Mouse (Mus musculus) neural tube, embryonic 13.5 days (tissue): ENCODE results near the gene Dusp15. TPM values are rescaled to one million over a fixed set of nuclear protein-coding genes. Genes with fewer than 3 reads are reported as not detected.

Experiments used
- ATAC-seq: fragments of 200-750 bp; cut with Nextera tagmentation; 2 replicates; pipeline ENCODE4 v1.8.0; 2017; ENCODE audit warnings: low read depth, mild to moderate bottlenecking, moderate TSS enrichment, moderate library complexity
- H3K27ac ChIP-seq: fragments of 300-500 bp; sonication (generic); replicated peaks from 2 replicates; pipeline ENCODE4 v1.5.1; 2015; ENCODE audit warnings: moderate library complexity, mild to moderate bottlenecking, inconsistent platforms
- H3K27me3 ChIP-seq: fragments of 300-500 bp; sonication (generic); 2 replicates; pipeline ENCODE4 v1.6.1; 2015; ENCODE audit warnings: mild to moderate bottlenecking, inconsistent platforms
- H3K36me3 ChIP-seq: fragments of 300-500 bp; sonication (generic); 2 replicates; pipeline ENCODE4 v1.6.1; 2015; ENCODE audit warnings: mild to moderate bottlenecking, inconsistent platforms
- H3K4me1 ChIP-seq: fragments of 300-500 bp; sonication (generic); replicated peaks from 2 replicates; pipeline ENCODE4 v1.6.1; 2015; ENCODE audit warnings: inconsistent platforms
- H3K4me2 ChIP-seq: fragments of 300-500 bp; sonication (generic); 2 replicates; pipeline ENCODE4 v1.6.1; 2015; ENCODE audit warnings: inconsistent platforms, mild to moderate bottlenecking, moderate library complexity
- H3K4me3 ChIP-seq: fragments of 300-500 bp; sonication (generic); 2 replicates; pipeline ENCODE4 v1.5.1; 2015; ENCODE audit warnings: mild to moderate bottlenecking, inconsistent platforms
- H3K9ac ChIP-seq: fragments of 300-500 bp; sonication (generic); 2 replicates; pipeline ENCODE4 v1.6.1; 2015; ENCODE audit warnings: moderate library complexity, mild to moderate bottlenecking, inconsistent platforms
- H3K9me3 ChIP-seq: fragments of 300-500 bp; sonication (generic); 2 replicates; pipeline ENCODE4 v1.6.1; 2016; ENCODE audit warnings: inconsistent platforms
- WGBS: fragments of 180-500 bp; shearing (Covaris S2); methylation state at CpG from one replicate; pipeline ENCODE4 v1.1.7; 2015; 5-methylcytosine and 5-hydroxymethylcytosine counted together
- polyA plus RNA-seq: library from polyadenylated mRNA; unstranded; fragments of >200 nt; fragmentation: Nextera tagmentation; extraction: Ambion mirVana; gene quantifications from 2 replicates; pipeline ENCODE4 v1.2.1, GENCODE M21; 2015

The Dusp15 gene
- polyA plus RNA-seq, 1 experiment from 2014 or later: 9.9 TPM

DNA sequence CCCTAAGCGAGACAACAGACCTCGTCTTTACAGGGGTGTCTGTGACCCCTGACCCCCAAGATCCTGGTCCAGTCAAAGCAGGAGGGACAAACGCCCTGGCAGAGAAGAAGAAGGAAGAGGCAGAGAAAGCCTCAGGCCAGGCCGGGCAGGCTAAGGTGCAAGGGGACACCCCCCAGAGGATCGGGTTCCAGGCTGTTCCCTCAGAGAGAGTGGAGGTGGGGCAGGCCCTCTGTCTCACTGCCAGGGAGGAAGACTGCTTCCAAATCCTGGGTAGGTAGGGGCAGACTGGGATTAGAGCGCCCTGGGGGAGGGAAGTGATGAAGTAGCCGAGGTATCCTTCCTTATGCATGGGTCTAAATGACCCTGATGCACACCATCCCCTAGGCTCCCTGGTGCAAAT, 38.0 kb downstream of the Dusp15 start:
- no peak overlapping the region for H3K4me3 ChIP-seq
- no peak for ATAC-seq
- H3K9ac ChIP-seq: no peak overlapping the region
- no peak overlapping the region for H3K4me2 ChIP-seq
- H3K27me3 ChIP-seq: peaks cover 53% of the 10 kb centered on the region
- H3K36me3 ChIP-seq: no peaks in the 10 kb centered on the region
- H3K4me1 ChIP-seq: peaks cover 13% of the 10 kb centered on the region
- H3K27ac ChIP-seq: no peak overlapping the region
- H3K9me3 ChIP-seq: no peaks in the 10 kb centered on the region
- WGBS: 44% methylated on average over 7 of the region's 7 CpGs

DNA sequence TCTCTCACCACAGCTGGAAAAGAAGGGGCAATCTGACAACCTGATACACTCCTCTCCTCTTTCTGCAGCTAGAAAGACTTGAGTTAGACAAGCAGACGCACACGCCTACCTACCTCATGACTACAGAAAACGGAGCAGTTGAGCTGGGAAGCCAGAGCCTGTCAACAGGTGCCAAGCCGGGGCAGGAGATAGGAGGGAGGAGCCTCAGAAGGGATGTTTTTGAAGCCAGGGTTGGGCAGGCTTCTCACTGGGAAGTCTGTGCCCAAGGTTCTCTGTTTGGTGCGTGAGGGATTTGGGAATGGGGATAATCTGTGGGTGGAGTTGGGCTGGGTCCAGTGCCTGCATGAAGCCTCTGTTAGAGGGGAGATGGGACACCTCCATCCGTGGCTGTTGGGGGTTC, 40.1 kb downstream of the Dusp15 start:
- Histone ChIP-seq H3K27me3 (peaks cover 44% of the 10 kb centered on the region), H3K4me3 (no peak overlapping the region), H3K36me3 (no peaks in the 10 kb centered on the region), H3K4me1 (peaks cover 22% of the 10 kb centered on the region), H3K9ac (no peak overlapping the region), H3K4me2 (no peak overlapping the region), H3K27ac (no peak overlapping the region), H3K9me3 (no peaks in the 10 kb centered on the region)
- no peak for ATAC-seq
- WGBS: 36% methylated on average over 6 of the region's 6 CpGs

DNA sequence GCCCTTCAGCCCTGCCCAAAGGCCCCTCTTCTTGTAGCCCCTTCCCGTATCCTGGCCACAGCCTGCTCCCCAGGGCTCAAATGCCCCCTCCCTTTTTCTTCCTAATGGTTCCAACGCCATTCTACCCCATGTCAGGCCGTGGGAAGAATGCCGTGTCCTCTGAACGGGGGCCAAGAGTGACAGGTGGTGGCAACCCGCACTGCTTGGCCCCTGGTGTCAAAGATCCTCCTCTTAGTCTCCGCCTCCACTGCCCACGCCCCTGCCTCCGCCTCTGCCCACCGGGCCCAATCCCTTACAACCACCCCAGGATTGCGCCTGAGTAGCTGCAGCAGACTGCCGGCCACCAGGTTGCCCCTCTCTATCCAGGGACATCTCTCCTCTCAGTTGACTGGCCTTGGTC, 40.5 kb downstream of the Dusp15 start, which contains the start of gene Mylk2:
Gene Mylk2 (plus strand): TSS at position 322 of the 400 bp plus-strand sequence.
- Histone ChIP-seq H3K4me3 (no peak within 1 kb of the TSS), H3K36me3 (no peaks in the 10 kb centered on the region), H3K4me2 (no peak within 1 kb of the TSS), H3K9me3 (no peaks in the 10 kb centered on the region), H3K27ac (no peak within 1 kb of the TSS), H3K4me1 (peaks cover 23% of the 10 kb centered on the region), H3K9ac (no peak within 1 kb of the TSS), H3K27me3 (peaks cover 44% of the 10 kb centered on the region)
- ATAC-seq: no peak
- WGBS: 20% methylated on average over 12 of the region's 12 CpGs

DNA sequence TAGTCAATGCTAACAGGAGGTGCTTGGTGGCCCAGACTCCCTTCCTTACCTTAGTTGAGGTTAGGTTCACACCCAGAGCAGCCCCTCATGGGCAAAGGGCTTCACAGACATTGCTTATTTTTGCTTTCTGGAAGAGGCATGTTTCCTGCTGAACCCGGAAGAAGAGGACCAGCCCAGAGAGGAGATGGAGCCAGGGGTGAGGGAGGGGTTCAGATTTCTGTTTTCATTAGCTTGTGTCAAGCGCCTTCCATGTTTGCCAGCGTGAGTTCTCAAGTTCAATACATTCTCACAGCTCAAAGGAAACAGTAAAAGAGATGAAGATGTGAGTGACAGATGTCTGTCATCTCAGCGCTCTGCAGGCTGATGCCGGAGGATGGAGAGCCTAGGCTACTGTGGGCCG, 41.6 kb downstream of the Dusp15 start:
- Histone ChIP-seq H3K9me3 (no peaks in the 10 kb centered on the region), H3K9ac (no peak overlapping the region), H3K27me3 (peaks cover 44% of the 10 kb centered on the region), H3K4me2 (no peak overlapping the region), H3K4me3 (no peak overlapping the region), H3K36me3 (no peaks in the 10 kb centered on the region), H3K4me1 (peaks cover 23% of the 10 kb centered on the region), H3K27ac (no peak overlapping the region)
- WGBS: 78% methylated on average over 6 of the region's 6 CpGs
- no peak for ATAC-seq

DNA sequence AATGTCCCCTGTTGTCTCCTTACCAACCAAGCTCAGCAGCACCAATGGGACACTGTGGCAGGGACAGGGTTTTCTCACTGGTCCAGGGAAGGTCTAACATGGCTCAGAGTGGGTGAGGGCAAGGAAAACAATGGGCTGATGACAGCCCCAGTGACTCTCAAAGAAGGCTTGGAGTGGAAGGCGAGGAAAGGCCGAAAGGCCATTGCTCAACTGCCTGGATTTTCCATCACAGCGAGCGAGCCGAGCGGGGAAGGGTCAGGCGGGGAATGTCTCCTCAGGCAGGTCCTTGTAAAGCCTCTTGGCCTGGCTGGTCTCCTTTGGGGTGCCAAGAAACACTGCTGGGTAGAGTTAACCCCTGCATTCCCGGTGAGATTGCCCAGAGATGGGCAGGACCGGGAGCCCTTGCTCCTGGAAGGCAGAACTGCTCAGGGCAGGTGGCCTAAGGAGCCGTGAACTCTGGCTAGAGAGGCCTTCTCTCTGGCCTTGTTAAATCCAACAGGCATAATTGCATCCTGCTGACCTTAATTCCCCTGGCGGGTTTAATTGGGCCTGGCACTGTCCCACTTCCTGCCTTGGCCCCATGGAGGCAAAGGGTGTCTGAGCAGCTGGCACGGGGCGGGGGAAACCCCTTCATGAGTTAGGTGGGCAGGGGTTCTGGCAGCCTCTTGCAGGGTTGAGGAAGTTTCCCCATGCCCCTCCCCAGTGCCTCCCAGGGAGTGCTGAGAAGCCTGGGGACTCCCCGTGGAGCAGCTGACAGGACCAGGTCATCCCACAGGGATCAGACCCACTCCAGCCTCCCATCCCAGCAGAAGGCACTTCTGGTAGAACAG, 44.2 kb downstream of the Dusp15 start:
- no peak overlapping the region for H3K27ac ChIP-seq
- H3K27me3 ChIP-seq: peaks cover 27% of the 10 kb centered on the region
- H3K36me3 ChIP-seq: no peaks in the 10 kb centered on the region
- no peaks in the 10 kb centered on the region for H3K9me3 ChIP-seq
- no peak overlapping the region for H3K4me2 ChIP-seq
- H3K4me3 ChIP-seq: no peak overlapping the region
- peaks cover 14% of the 10 kb centered on the region; the same call in 1 of the 2 replicates for H3K4me1 ChIP-seq
- no peak for ATAC-seq
- WGBS: 60% methylated on average over 14 of the region's 14 CpGs
- no peak overlapping the region for H3K9ac ChIP-seq

DNA sequence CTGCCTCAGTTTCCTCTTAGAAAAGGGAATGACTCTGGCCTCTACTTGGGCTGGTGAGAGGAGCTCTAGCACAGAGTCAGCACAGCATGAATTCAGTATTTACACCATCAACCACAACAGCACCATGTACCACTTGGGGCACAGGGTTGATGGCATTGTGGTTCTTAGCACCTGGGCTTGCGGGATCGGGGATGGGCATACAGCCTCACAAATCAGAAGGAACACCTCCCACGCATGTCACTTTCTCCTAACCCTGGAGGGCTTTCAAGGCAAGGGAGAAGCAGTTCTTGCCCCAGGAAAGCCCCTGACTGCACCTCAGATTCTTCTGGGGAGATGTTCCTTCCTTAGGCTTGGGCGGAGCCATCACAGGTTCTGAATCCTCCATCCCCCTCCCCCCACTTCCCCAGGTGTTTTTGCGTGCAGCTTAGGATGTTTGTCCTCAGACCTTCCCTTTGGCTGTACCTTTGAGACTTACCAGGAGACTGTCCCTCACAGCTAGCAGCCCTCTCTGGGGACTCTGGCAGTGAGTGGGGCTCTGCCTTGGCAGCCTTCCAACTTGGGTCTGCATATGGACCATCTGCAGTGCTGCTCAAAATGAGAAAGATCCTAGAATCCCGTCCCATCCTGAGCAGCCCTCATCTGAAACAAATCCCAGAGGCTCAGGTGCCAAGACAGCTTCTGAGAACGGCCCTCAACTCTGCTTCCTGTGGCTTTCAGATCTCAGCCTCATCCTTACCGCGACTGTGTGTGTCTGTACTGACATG, 45.0 kb downstream of the Dusp15 start:
- no peak for ATAC-seq
- peaks cover 14% of the 10 kb centered on the region; the same call in 1 of the 2 replicates for H3K4me1 ChIP-seq

DNA sequence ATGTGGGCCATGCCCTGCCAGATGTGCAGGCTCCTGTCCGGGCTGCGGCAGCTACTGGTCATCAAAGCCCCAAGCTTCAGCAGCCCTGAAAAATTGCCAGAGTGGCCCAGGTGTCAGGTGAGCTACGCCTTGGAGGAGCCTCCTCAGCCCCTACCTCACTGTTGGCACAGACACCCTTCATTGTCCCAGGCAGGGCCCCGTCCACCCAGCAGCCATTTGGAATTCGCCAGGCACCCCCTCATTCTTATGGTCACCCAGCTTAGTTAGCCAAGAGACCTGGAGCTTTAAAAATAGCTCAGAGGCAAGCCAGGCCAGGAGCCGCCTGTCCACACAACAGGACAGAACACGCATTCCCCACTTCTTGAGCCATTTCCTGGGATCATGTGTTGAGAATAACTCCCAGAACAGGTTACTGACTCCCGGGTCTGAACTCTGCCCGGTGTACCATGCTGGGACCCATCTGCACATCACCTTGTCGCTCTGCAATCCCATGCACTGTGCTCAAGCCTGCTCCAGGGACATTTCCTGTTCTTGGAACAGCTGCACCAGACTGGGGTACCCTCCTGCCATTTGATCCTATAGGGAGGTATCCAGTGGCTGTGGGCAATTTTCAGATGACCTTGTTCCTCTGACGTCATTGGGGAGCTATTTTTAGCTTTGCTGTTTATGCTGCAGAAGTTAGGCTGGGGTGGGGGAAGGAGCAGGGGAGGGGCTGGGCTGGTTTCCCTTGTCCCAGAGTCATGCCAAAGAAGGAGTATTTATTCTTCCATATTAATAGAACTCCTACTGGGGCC, 46.3 kb downstream of the Dusp15 start:
- Histone ChIP-seq H3K4me1 (peaks cover 14% of the 10 kb centered on the region; the same call in 1 of the 2 replicates), H3K27ac (no peak overlapping the region), H3K36me3 (no peaks in the 10 kb centered on the region), H3K4me2 (no peak overlapping the region), H3K9ac (no peak overlapping the region), H3K9me3 (no peaks in the 10 kb centered on the region), H3K27me3 (peaks cover 6% of the 10 kb centered on the region), H3K4me3 (no peak overlapping the region)
- WGBS: 73% methylated on average over 11 of the region's 11 CpGs
- no peak for ATAC-seq

More for the DNA sequence above, 45.0 kb downstream of the Dusp15 start:
- no peaks in the 10 kb centered on the region for H3K36me3 ChIP-seq
- H3K4me2 ChIP-seq: no peak overlapping the region
- no peak overlapping the region for H3K27ac ChIP-seq
- no peaks in the 10 kb centered on the region for H3K9me3 ChIP-seq
- no peak overlapping the region for H3K9ac ChIP-seq
- H3K27me3 ChIP-seq: peaks cover 18% of the 10 kb centered on the region
- H3K4me3 ChIP-seq: no peak overlapping the region
- 61% methylated on average over 9 of the region's 9 CpGs for WGBS

DNA sequence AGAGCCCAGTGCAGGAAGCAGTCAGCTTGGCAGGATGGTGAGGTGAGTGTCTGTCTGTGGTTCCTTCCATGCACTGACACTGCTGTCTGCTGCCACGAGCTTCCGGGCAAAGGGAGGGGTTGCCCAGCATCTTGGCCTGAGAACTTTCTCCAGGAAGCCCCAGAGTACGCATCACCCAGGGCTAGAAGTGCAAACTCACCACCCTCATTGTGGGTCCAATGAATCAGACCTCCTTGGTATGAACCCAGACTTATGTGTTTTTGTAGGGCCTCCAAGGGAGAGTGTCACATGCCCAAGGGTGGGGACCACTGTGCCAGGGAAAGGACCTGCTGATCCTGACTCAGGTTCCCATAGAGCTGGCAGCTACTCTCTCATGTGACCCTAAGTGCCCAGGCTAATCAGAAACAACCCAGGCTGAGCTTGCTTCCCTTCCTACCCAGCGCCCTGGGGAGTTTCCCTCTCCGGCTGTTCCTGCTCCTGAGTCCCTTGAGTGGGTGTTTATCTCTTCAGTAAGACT, 47.3 kb downstream of the Dusp15 start:
- no peaks in the 10 kb centered on the region for H3K9me3 ChIP-seq
- H3K4me1 ChIP-seq: peaks cover 14% of the 10 kb centered on the region; the same call in 1 of the 2 replicates
- no peak for ATAC-seq
- no peak overlapping the region for H3K4me3 ChIP-seq
- WGBS: 73% methylated on average over 5 of the region's 5 CpGs
- no peak overlapping the region for H3K4me2 ChIP-seq
- H3K9ac ChIP-seq: no peak overlapping the region
- no peaks in the 10 kb centered on the region for H3K27me3 ChIP-seq
- no peaks in the 10 kb centered on the region for H3K36me3 ChIP-seq
- no peak overlapping the region for H3K27ac ChIP-seq

DNA sequence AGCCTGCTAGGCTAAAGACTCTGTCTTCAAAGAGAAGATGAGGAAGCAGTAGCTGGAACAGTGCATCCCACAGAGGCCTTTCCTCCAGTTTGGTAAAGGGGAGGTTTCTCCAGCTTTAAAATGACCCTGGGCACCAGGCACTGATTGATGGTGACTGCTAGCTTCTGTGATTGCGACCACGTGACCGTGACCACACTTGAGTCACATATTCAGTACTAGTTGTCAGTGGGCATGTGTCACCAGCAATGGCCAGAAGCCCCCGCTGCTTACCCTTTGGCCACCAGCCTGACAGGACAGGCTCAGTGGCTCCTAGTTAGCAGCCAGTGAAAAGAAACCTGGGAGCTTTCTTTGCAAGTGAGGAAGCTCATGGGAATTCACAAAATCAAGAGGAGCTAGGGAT, 47.9 kb downstream of the Dusp15 start:
- Histone ChIP-seq H3K9me3 (no peaks in the 10 kb centered on the region), H3K4me2 (no peak overlapping the region), H3K27me3 (no peaks in the 10 kb centered on the region), H3K4me1 (peaks cover 14% of the 10 kb centered on the region; the same call in 1 of the 2 replicates), H3K27ac (no peak overlapping the region), H3K9ac (no peak overlapping the region), H3K36me3 (no peaks in the 10 kb centered on the region), H3K4me3 (no peak overlapping the region)
- no peak for ATAC-seq
- 72% methylated on average over 4 of the region's 4 CpGs for whole genome bisulfite sequencing

DNA sequence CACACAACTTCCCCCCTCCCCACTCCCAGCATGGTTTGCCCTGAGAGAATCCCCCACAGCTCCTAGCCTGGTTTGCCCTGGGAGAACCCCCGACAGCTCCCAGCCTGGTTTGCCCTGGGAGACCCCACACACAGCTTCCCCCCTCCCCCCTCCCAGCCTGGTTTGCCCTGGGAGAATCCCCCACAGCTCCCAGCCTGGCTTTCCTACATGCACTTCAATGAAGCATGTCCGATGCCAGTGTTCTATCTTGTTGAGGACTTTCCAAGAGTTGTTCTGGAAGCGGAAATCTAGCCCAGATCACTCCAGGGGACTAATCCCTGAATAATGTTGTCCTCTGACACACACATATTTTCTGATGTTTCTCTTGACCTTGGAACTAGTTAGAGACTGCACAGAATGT, 48.8 kb downstream of the Dusp15 start:
- no peaks in the 10 kb centered on the region for H3K27me3 ChIP-seq
- H3K27ac ChIP-seq: no peak overlapping the region
- H3K4me3 ChIP-seq: no peak overlapping the region
- H3K9ac ChIP-seq: no peak overlapping the region
- H3K9me3 ChIP-seq: no peaks in the 10 kb centered on the region
- 44% methylated on average over 3 of the region's 3 CpGs for WGBS
- no peak overlapping the region for H3K4me2 ChIP-seq
- no peaks in the 10 kb centered on the region for H3K36me3 ChIP-seq
- H3K4me1 ChIP-seq: peaks cover 13% of the 10 kb centered on the region; the same call in 1 of the 2 replicates
- ATAC-seq: no peak

DNA sequence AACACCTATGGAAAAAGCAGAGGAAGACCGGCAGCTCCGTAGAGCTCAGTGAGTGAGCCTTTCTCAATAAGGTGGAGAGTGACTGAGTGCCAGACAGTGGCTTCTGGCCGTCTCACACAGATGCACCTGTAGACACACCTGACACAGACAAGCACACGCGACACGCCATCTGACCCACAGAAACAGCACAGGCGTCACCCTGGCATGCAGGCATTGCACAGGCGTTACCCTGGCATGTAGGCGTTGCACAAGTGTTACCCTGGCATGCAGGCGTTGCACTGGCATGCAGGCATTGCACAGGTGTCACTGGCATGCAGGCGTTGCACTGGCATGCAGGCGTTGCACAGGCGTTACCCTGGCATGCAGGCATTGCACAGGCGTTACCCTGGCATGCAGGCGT, 50.2 kb downstream of the Dusp15 start:
- no peak overlapping the region for H3K4me3 ChIP-seq
- H3K9me3 ChIP-seq: no peaks in the 10 kb centered on the region
- H3K27me3 ChIP-seq: no peaks in the 10 kb centered on the region
- no peak overlapping the region for H3K4me2 ChIP-seq
- H3K27ac ChIP-seq: no peak overlapping the region
- H3K9ac ChIP-seq: no peak overlapping the region
- no peaks in the 10 kb centered on the region for H3K36me3 ChIP-seq
- peaks cover under 1% of the 10 kb centered on the region; the same call in 1 of the 2 replicates for H3K4me1 ChIP-seq
- ATAC-seq: no peak
- WGBS: 94% methylated on average over 15 of the region's 15 CpGs
